Mouse (Mus musculus): ENCODE data around the gene Cldn5. TPM values are rescaled to one million over a fixed set of nuclear protein-coding genes. Genes with fewer than 3 reads are reported as not detected.

Cldn5 gene
- total RNA-seq (2015) = not detected in 2 replicates
- not detected in 2 replicates for total RNA-seq (2017)

DNA sequence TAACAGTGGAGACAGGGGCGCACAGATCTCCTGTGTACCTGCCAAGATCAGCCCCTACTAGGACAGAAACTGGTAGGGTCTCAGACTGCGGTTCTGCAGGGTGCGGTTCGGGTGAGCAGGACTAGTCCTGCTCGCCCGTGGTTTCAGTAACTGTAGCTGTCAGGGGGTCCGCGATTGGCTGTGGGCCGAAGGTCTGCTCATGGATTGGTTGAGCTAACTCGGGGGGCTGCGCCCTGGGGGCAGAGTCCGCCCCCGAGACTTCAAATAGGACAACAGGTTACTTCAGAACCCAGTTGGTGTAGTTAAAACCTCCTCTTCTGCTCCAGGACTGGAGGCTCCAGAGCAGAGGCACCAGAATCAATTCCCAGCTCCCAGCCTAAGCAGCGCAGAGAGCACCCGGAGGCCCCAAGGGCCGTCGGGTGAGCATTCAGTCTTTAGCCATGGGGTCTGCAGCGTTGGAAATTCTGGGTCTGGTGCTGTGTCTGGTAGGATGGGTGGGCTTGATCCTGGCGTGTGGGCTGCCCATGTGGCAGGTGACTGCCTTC, at the start of gene Cldn5:
Cldn5 (plus strand) TSS at position 292 of the 545 bp plus-strand sequence.
- no peak for ATAC-seq (replicated peaks; ENCODE audit: poor library complexity)

DNA sequence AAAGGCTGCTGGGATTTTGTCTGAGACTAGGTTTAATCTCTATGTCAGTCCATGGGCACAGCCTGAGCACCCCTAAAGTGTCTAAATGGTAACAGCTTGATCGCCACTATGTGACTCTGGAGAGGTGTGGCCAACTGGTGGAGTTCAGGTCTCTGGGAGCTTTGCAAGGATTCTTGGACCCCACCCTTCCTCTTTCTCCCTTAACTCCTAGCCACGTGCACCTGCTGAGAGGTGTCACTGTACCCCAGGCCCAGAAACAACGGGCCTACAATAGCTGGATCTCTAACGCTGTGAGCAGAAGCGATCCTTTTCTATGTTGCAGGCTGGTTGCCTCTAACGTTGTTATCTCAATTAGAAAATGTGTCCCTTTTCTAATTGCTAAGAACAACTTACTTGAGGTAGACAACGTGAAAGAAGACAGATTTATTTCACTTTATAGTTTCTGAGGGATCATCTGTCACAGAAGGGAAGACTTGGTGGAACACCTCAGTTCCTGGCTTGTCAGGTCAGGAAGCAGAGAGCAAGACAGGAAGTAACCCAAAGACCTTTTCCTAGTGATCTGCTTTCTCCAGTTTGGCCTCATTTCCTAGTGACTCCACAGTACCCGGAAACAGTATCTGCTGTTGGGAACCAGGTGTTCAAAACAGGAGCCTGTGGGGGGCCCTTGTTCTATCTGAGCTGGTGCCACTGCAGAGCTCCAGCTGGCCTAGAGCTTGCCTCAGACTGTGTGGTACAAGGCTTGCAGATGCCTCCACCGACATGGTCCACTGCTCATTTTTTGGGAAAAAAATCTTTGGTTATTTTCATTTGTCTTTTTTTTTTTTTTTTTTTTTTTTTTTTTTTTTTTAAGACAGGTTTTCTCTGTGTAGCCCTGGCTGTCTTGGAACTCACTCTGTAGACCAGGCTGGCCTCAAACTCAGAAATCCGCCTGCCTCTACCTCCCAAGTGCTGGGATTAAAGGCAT, 48.8 kb upstream of the Cldn5 start:
- no peak for ATAC-seq (replicated peaks; ENCODE audit: poor library complexity)

DNA sequence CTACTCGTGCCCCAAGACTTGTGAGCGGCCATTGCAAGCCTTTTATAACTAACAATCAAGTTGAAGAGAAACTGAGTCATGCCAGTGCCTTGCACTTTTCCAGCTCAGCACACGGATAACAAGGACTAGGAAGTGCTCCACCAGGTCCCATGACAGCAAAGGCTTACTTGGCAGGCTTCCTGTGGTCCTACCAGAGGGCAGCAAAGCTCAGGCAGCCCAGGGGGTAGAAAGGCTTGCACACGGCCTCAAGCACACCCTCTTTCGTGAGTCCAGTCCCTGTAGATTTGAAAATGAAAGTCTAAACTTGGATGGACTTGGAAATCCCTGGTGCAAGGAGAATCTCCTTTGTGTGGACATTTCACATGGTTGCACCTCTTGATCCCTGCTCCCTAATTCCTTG, 47.5 kb upstream of the Cldn5 start:
- no peak for ATAC-seq (replicated peaks; ENCODE audit: poor library complexity)

DNA sequence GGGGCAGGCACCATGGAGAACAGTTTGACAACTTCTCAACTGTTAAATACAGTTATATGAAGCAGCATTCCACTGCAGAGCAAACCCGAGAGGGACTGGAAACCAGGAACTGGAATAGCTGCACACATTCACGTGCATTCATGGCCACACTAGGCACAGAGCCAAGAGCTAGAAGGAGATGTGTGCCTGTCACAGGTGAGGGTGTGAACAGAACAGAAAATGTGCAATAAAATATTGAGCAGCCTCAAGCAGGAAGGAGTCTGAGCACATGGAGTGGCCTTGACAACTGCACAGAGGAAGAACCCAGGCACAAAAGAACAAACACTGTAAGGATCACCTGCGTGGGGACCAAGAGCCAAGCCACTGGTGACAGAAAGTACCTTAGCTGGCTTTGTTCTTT, 46.0 kb upstream of the Cldn5 start:
- no peak for ATAC-seq (replicated peaks; ENCODE audit: poor library complexity)

DNA sequence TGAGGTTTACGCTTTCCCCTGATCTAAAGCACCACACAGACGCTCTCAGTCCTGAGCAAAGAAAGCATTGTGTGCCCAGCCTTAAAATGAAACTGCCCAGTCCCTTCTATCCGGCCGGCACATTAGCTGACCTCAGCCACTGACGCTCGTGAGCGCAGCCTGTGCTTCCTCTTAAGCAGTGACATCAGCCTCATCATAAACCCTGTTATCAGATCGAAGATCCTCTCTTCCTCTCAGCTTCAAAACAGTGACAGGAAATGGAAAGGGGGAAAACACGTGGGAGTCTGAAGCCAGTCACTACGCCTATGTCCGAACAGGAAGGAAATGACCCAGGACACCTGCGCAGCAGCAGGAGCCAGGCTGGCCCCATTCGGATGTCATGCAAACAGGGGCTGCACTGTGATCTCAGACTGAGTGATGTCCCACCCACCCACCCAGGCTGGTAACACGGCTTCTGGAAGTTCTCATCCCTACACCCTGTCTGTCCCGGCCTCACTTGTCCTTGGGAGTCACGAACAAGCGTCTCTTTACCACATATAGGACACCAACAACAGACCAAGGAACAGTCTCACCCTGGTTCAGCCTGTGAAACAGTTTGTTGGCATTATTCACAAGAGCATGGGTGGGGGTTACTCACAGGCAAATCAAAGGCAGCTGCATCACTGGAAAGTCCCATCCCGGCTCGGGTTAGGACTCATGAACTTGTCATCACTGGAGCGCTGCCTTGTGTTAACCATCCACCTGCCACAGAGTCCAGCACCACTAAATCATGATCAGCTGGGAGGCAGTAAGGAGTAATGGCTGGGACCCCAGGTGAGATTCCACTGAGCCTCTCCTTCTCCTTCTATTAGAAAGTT, 43.3 kb upstream of the Cldn5 start:
- peak; percentile 71 for ATAC-seq (replicated peaks; ENCODE audit: poor library complexity)

DNA sequence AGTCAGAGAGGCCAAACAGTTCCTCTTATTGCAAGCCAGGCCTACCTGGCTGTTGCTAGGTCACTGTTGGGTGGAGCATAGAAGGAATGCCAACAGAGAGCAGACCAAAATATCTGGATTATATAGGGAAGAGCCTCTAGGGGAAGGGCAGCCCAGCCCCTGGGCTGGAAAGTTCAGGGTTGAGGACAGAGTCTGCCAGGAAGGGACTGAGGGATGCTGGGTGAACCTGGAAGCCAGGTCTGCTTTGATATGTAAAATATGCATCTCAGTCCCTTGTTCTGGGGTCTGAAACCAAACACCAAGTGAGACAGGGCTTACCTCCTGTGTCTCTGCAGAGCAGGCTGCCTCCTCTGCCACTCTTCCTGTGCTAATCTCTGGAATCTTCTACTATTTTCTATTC, 38.3 kb upstream of the Cldn5 start:
- no peak for ATAC-seq (replicated peaks; ENCODE audit: poor library complexity)

DNA sequence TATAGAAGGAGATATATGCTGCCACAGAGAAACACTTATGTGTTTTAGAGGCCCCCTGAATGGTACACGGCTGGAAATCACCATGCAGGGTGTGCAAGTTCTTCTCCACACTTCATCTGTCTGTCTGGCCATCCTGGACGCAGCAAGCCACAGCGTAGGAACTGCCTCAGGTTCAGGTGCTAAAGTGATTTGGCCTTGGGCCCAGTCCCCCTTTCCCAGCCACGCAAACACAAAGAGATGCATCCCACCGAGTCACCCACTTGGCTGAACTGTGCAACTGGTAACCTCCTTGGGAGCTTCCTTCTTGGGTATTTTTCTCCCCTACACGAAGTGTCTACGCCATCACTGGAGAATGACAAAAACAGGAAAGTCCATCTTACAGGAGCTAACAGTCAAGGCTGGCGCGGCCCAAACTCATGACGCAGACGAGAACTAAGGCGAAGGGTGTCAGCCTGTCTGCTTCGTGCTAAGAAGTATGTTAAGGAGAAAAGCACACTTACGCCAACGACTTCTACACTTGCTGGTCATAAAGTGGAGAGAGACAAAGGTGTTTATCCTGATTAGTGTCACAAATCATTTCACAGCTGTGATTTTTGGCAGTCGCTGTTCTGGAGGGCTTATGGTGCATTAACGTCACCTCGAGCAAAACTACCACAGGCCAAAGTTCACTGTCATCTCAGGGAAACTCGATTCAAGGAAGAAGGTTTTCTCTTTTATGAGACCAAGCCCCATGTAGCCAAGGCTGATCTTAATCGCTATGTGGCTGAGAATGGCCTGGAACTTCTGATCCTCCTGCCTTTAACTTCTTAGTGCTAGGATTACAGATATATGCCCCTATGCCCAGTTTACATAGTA, 30.2 kb upstream of the Cldn5 start:
- ATAC-seq (replicated peaks; ENCODE audit: poor library complexity) = no peak

DNA sequence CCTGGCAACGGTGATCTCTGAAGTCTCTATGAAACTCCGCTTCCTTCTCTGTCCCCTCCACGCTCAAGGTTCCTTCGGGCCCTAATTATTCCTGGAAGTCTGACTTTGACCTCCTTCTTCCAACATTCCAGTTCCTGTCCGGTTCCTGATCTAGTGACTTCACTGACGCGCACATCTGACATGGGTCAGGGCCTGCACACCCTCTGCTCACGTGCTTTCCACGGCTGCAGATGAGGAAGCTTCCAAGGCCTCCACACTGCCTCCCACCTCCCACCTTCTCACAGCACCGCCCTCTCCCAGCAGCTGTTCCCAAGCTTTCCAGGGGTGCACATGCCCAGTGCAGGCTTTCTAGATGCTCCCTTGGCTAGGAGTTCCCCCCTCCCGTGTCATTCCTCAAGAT, 25.5 kb upstream of the Cldn5 start:
- no peak for ATAC-seq (replicated peaks; ENCODE audit: poor library complexity)

DNA sequence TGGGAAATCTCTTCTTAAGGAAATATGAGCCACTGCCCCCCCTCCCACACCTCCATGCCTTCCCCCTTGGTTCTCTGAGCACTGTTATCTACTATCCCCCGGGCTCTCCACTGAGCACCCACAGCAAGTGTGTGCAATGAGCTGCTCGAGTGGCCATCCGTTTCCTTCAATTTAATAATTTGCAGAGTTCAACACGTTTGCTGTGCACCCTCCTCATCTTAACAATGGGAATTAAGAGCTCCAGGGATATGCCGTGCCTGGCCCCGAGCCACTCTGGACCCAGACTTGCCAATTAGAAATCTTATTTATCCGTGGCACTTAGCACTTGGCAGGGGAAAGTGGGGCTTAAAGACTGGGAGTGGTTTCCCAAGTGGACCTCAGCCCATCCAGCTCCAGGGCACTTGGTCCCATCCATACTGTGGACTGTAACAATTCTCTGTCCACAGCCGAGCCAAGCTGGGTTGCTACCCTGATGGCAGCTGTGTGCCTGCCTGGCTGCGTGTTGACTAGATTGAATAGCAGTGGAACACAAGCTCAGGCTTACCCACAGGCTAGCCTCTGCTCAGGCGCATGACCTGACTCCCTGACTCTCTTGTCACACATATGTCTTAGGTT, 24.7 kb upstream of the Cldn5 start:
- ATAC-seq (replicated peaks; ENCODE audit: poor library complexity) = no peak

DNA sequence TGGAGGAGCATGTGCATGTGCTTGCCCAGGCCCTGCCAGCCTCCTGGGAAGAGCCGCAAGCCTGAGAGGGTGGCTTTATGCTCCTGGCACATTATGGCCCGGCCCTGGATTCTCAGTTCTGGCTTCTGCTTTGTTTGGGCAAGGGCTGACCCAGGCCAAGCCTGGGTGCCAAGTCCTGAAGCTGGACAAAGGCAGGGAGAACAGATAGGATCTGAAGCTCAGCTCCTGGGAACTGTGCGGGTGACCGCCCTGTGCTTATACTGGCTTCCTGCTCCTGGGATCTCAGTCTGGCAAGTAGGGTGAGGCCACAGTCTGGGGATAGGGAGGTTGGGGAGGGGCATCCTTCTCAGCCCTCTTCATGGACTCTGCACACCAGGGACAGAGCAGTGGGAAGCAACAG, 14.9 kb upstream of the Cldn5 start:
- ATAC-seq (replicated peaks; ENCODE audit: poor library complexity) = no peak

DNA sequence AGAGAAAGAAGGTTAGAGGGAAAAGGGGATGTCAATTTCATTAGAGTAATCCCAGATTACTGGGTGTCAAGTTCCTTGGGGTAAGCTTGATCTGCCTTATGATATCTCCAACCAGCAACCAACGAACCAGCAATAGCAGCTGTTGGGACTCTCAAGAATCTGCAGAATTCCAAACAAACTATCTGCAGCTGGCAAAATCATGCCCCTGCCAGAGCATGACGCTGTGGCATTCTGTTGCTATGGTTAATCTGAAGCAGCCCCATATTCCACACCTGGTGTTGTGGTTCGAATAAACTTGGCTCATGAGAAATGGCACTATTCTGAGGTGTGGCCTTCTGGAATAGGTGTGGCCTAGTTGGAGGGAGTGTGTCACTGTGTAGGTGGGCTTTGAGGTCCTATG, 13.7 kb upstream of the Cldn5 start:
- no peak for ATAC-seq (replicated peaks; ENCODE audit: poor library complexity)

DNA sequence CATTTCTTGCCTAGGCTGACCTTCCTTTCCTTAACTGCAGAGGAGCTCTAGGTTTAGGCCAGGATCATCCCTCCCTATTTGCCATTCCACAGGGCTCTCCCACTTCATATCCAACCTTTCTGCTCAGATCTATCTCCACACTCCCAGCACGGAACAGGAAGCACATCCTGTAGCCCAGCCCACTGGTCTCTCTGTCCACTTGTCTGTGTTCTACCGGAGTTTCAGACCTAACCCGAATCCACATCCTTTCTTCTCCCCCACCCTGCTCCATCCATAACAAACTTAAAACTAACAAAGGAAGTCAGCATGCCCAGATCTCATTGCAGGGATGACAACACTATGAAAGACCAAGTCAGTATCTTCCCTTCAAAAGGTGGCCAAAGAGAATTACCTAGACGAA, 10.3 kb upstream of the Cldn5 start:
- no peak for ATAC-seq (replicated peaks; ENCODE audit: poor library complexity)

DNA sequence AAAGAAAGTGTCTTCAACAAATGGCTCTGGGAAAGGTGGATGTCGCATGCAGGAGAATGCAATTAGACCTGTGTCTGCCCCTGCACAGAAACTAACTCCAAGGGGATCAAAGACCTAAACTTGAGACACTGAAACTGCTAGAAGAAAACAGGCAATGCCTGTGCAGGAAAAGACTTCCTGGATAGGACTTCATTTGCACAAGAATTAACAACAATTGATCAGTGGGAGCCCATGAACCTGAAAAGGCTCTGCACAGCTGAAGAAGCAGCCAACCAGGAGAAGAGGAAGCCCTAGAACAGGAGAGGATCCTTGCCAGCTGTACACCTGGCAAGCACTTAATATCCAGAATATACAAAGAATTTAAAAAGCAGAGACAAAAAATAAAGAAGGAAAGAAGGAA, 7.1 kb upstream of the Cldn5 start:
- ATAC-seq (replicated peaks; ENCODE audit: poor library complexity) = no peak

DNA sequence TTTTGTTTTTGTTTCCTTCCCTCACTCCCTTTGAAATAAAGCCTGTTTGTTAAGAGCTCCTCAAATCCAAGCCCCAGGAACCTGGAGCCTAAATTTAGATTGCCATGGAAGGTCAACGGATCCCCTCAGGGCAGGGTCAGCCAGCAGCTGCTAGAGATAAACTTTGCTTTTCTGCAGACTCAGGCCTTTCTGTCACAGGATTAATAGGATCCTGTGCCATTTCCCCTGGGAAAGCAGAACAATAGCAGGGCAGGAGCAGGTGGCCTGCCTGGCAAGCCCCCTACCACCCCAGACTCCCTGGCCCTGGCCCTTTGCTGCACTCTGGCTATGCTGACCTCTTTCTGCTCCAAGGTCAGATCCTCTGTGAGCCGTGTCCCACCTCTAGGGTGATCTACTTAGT, 2.7 kb upstream of the Cldn5 start:
- ATAC-seq (replicated peaks; ENCODE audit: poor library complexity) = no peak

DNA sequence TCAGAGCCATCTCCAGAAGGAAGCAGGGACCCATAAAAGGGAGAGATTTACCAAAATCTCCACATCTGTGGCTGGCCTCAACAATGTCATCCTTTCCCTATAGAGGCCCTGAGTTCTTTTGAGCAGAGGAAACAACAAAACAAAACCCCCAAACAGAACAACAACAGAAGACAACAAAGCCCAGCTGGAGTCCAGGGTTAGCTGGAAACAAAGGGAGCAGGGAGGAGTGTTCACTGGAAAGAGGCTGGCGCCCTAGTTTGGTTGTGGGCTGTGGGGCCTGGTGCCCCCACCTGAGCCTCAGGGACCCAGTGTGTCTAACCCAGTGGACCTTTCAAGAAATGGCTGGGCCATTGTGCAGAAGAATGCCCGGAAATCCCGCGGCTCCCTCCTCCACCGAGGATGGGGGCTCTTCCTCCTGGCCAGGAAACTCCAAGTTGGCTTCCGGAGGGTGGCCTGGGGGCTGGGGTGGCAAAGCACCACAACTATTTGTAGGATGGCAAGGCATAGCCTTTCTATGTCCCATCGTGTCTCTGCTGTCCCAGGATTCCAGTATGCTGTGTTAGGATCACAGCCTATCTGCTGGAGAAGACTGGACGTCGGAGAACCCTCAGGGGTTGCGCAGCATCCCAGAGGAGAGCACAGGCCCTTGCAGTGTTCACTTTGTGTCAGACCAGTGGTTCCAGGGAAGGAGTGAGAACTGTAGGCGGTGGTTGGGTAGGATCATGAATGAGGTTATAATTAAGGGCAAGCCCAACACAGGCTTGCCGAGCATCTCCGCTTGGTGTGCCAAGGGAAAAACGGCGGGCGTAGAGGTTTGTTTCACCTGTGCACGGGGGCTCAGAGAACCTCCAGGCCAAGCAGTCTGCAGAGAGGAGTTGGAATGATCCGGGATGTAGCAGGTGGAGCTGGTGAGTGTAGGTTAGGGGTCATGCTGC, 759 bp upstream of the Cldn5 start:
- ATAC-seq (replicated peaks; ENCODE audit: poor library complexity) = no peak

DNA sequence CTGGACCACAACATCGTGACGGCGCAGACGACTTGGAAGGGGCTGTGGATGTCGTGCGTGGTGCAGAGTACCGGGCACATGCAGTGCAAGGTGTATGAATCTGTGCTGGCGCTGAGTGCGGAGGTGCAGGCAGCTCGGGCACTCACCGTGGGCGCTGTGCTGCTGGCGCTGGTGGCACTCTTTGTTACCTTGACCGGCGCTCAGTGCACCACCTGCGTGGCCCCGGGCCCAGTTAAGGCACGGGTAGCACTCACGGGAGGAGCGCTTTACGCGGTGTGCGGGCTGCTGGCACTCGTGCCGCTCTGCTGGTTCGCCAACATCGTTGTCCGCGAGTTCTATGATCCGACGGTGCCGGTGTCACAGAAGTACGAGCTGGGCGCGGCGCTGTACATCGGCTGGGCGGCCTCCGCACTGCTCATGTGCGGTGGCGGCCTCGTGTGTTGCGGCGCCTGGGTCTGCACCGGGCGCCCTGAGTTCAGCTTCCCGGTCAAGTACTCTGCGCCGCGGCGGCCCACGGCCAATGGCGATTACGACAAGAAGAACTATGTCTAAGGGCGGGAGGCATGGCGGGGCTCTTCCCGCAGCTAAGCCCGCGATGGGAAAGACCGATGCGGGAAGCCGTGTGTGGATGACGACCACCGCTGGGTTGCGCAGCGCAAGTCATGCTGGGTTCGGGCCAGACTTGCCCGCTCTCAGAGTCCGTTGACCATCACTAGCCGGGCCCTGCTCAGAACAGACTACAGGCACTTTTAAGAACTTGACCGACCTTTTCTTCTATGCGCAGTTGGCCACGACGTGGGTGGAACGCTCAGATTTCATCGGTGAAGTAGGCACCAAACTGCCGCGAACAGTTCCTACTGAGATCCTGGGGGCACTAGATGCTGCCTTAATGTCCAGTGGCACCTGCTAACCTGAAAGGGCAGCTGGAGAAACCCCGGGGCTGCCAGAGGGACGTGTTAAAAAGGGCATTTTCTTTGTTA, 744 bp downstream of the Cldn5 start:
- ATAC-seq (replicated peaks; ENCODE audit: poor library complexity) = peak; percentile 35

DNA sequence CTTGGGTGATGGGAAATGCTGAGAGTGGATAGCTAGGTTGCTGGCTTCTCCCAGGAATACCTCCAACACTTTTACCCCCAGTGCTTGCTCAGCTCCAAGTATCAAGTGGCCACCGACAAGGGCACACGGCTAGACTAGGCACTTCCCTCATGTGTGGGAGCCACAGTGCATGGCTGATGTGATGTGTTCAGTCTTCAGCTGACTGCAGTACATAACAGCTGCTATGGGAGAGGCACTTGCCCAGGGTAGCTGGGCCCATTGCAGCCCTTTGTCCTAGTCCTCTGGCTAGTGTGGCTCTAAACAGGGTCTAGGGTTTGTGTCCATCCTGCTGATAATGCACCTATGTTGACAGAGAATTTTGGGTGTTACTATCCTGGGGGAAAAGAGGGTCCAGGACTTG, 1.8 kb downstream of the Cldn5 start:
- ATAC-seq (replicated peaks; ENCODE audit: poor library complexity) = no peak

DNA sequence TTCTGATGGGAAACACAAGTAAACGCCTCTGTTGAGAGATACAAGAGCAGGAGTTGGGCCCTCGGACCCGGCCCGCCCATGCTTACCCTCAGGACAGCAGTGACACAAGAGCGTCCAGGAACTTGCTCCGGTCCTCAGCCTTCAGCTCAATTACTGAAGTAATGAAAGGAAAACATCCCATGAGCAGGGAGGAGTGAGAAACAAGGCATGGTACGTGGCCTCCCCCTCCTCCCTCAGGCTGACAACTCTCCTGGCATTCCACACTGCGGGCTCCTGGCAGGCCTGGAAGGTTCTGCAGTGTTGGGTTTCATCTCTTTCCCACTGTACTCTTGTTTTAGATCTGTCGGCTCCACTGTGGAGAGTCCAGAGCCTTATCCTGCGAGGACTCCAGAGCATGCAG, 5.2 kb downstream of the Cldn5 start:
- no peak for ATAC-seq (replicated peaks; ENCODE audit: poor library complexity)
